Mouse (Mus musculus): ENCODE results near the gene Arhgap40.

GRCm38 (mm10) chr2:158501836-158502812 is 10.5 kb upstream of the Arhgap40 start, which contains the start of gene Adig:
- no peak for TF ChIP-seq CTCF (IDR thresholded peaks at IDR 0.05; ENCODE audit: control insufficient read depth, insufficient read depth, low read length)
- no peak for TF ChIP-seq POLR2A (IDR thresholded peaks at IDR 0.05; ENCODE audit: borderline replicate concordance, control insufficient read depth, low read depth, low read length)

Measured in bone marrow, adult 2 months (tissue).